Mouse (Mus musculus): Measurements from ENCODE around the gene Mum1. TPM values are rescaled to one million over a fixed set of nuclear protein-coding genes. Genes with fewer than 3 reads are reported as not detected.
A peak's percentile ranks its signal among the peaks of the same experiment; 100 is the strongest.

Mum1 gene
- polyA plus RNA-seq, 2 experiments: 50.1 to 91.5 TPM

DNA sequence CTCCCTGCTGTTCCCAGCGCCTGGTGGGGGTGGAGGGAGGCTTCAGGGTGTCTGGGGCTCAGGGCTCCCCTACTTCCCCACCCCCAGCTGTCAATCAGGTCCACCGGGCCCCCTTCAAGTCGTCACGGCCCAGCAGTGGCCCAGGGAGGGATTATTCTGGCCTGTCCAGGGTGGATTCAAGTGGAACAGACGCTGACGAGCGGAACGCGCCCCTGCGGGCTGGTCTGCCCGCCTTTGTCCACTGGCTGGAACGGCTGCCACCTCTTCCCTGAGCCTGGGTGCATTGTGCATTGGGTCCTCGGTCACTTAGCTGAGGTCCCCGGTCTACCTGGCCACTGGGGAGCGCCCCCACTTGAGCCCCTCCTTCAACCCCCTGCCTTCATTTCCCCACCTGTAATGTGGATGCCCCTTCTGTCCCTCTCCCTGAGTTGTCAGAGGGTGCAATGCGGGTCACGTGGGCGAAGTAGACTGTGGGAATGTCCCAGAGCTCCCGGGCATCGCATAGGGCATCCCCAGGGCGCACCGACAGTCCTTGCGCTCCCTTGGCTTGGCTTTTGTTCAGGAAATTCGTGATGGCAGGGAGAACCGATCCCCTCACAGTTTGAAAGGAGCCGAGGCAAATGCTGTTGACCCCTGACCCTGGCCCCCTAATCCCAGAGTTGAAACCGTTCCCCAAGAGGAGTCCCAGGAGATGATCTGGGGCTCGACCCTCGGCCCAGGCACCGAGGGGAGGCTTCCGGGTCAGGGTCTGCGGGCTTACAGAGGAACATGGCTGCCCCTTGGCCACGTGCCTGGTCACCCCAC, 29.3 kb upstream of the Mum1 start:
- Histone ChIP-seq H3K27ac (replicated peaks; ENCODE audit: low read depth, low read length) (no peak overlapping the region), H3K9me3 (ENCODE audit: control insufficient read depth, low read length) (no peaks in the 10 kb centered on the region), H3K9ac (ENCODE audit: low read depth, low read length, severe bottlenecking) (no peak overlapping the region), H3K4me2 (replicated peaks; ENCODE audit: low read depth, low read length, severe bottlenecking) (no peak overlapping the region), H3K4me1 (ENCODE audit: control insufficient read depth, insufficient read depth, low read length) (no peaks in the 10 kb centered on the region), H3K27me3 (ENCODE audit: control insufficient read depth, insufficient read depth, low read length) (no peaks in the 10 kb centered on the region; the same call in 1 of the 2 replicates), H3K4me3 (replicated peaks; ENCODE audit: low read length) (no peak overlapping the region), H3K36me3 (ENCODE audit: control insufficient read depth, insufficient read depth, low read length) (no peaks in the 10 kb centered on the region)
- ATAC-seq (ENCODE audit: low FRiP score, low read depth): no peak
- WGBS: 74% methylated on average over 28 of the region's 33 CpGs
- no peak for DNase-seq (ENCODE audit: low spot score)
- TF ChIP-seq POLR2A (IDR thresholded peaks at IDR 0.05; ENCODE audit: borderline replicate concordance, extremely low read depth, insufficient read depth, insufficient read length): no peak

DNA sequence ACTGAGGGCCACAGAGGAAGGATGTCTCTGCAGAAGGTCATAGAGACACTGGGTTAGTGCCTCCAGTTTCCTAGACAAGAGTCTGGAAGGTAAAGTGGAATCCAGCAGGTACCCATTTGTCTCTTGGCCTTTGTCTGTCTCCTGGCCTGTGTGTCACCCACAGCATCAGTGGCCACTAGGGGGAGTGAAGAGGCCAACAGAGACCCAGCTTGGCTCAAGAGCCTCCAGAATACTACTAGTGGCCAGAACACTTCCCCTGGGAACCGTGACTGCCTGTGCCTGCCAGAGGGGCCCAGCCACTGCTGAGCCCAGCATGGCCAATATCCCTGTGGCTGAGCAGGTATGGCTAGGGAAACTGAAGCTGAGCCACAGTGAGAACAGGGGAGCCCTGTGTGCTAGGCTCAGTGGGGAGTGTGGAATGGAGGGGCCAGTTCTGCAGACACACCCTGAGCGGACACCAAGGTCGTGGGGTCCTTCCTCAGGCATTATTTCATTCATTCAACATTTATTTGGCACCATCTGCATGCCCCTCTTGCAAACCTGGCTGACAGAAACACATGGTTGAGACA, 26.7 kb upstream of the Mum1 start:
- H3K27ac ChIP-seq (replicated peaks; ENCODE audit: low read depth, low read length): no peak overlapping the region
- H3K9me3 ChIP-seq (ENCODE audit: control insufficient read depth, low read length): no peaks in the 10 kb centered on the region
- no peaks in the 10 kb centered on the region for H3K27me3 ChIP-seq (ENCODE audit: control insufficient read depth, insufficient read depth, low read length)
- no peak overlapping the region for H3K4me2 ChIP-seq (replicated peaks; ENCODE audit: low read depth, low read length, severe bottlenecking)
- peak; percentile 86 for DNase-seq (ENCODE audit: low spot score)
- TF ChIP-seq POLR2A (IDR thresholded peaks at IDR 0.05; ENCODE audit: borderline replicate concordance, extremely low read depth, insufficient read depth, insufficient read length): no peak
- H3K4me1 ChIP-seq (ENCODE audit: control insufficient read depth, insufficient read depth, low read length): no peaks in the 10 kb centered on the region
- peak; percentile 71 for ATAC-seq (ENCODE audit: low FRiP score, low read depth)
- H3K9ac ChIP-seq (ENCODE audit: low read depth, low read length, severe bottlenecking): no peak overlapping the region
- H3K4me3 ChIP-seq (replicated peaks; ENCODE audit: low read length): no peak overlapping the region
- WGBS: 54% methylated on average over 3 of the region's 3 CpGs
- no peaks in the 10 kb centered on the region for H3K36me3 ChIP-seq (ENCODE audit: control insufficient read depth, insufficient read depth, low read length)

DNA sequence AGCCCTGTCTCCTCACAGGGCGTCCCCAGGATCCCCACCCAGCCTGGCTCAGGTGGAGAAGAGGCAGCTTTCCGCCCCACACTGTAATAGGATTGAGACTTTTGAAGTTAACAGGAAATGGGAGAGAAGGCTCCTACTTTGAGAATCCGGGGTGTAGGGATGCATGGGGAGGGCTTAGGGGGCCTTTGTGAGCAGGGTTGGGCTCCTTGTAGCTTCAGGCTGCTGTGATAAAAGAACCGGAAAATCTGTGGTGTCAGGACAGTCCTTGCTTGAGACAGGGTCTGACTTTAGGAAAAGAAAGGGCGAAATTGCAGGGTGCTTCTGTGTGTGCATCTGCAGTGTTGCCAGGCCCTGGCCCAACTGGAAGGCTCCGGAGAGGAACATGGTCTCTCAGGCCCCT, 25.7 kb upstream of the Mum1 start:
- ATAC-seq (ENCODE audit: low FRiP score, low read depth): no peak

DNA sequence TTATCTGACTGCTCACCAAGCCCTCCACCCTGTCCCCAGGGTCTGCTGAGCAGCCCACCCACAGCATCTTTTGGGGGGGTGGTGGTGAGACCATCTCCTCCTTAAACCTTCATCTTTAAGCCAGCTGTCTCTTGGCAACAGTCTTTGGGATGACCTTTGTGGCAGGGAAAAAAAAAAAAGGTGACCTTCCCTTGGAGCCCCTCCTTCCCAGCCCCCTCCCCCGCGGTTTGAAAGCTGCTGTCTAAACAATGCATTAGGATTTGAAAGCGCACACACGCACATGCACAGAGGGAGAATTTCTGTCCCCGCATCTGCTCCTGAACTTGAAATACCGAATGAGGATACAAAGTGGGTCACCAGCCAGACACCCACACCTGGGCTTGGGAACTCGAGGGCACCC, 22.2 kb upstream of the Mum1 start:
- H3K27ac ChIP-seq (replicated peaks; ENCODE audit: low read depth, low read length): no peak overlapping the region
- H3K4me2 ChIP-seq (replicated peaks; ENCODE audit: low read depth, low read length, severe bottlenecking): no peak overlapping the region
- no peak for TF ChIP-seq POLR2A (IDR thresholded peaks at IDR 0.05; ENCODE audit: borderline replicate concordance, extremely low read depth, insufficient read depth, insufficient read length)
- WGBS: 48% methylated on average over 7 of the region's 7 CpGs
- DNase-seq (ENCODE audit: low spot score) (no peak), ATAC-seq (ENCODE audit: low FRiP score, low read depth) (no peak)
- no peaks in the 10 kb centered on the region for H3K9me3 ChIP-seq (ENCODE audit: control insufficient read depth, low read length)
- no peaks in the 10 kb centered on the region for H3K27me3 ChIP-seq (ENCODE audit: control insufficient read depth, insufficient read depth, low read length)
- H3K4me1 ChIP-seq (ENCODE audit: control insufficient read depth, insufficient read depth, low read length): no peaks in the 10 kb centered on the region
- no peak overlapping the region for H3K9ac ChIP-seq (ENCODE audit: low read depth, low read length, severe bottlenecking)
- no peak overlapping the region for H3K4me3 ChIP-seq (replicated peaks; ENCODE audit: low read length)
- no peaks in the 10 kb centered on the region for H3K36me3 ChIP-seq (ENCODE audit: control insufficient read depth, insufficient read depth, low read length)

More for the DNA sequence above, 25.7 kb upstream of the Mum1 start:
- Histone ChIP-seq H3K9me3 (ENCODE audit: control insufficient read depth, low read length) (no peaks in the 10 kb centered on the region), H3K36me3 (ENCODE audit: control insufficient read depth, insufficient read depth, low read length) (no peaks in the 10 kb centered on the region), H3K9ac (ENCODE audit: low read depth, low read length, severe bottlenecking) (no peak overlapping the region), H3K27me3 (ENCODE audit: control insufficient read depth, insufficient read depth, low read length) (no peaks in the 10 kb centered on the region), H3K4me2 (replicated peaks; ENCODE audit: low read depth, low read length, severe bottlenecking) (no peak overlapping the region), H3K4me3 (replicated peaks; ENCODE audit: low read length) (no peak overlapping the region), H3K27ac (replicated peaks; ENCODE audit: low read depth, low read length) (no peak overlapping the region), H3K4me1 (ENCODE audit: control insufficient read depth, insufficient read depth, low read length) (no peaks in the 10 kb centered on the region)
- no peak for DNase-seq (ENCODE audit: low spot score)
- no peak for TF ChIP-seq POLR2A (IDR thresholded peaks at IDR 0.05; ENCODE audit: borderline replicate concordance, extremely low read depth, insufficient read depth, insufficient read length)
- WGBS: 74% methylated on average over 6 of the region's 6 CpGs

DNA sequence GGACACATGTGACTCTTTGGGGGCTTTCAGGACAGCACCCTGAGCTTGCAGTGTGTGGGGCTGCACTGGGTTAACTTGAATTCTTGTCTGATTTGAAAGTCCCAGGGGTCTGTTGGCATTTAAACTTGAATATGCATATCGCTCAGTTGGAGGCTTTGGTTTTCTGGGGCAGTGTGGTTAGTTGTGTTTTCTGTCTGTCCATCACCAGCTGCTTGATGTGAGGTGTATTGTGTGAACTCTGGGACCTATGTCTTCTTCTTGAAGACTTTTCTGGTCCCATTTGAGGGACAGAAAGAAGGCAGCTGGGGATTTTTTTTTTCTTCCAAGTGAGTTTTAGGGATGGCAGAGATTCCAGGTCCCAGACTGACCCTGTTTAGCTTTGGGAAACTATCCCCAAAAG, 19.0 kb upstream of the Mum1 start:
- 55% methylated on average over 1 of the region's 1 CpGs for WGBS
- H3K36me3 ChIP-seq (ENCODE audit: control insufficient read depth, insufficient read depth, low read length): no peaks in the 10 kb centered on the region
- no peak overlapping the region for H3K9ac ChIP-seq (ENCODE audit: low read depth, low read length, severe bottlenecking)
- ATAC-seq (ENCODE audit: low FRiP score, low read depth) (no peak), DNase-seq (ENCODE audit: low spot score) (no peak)
- no peaks in the 10 kb centered on the region for H3K4me1 ChIP-seq (ENCODE audit: control insufficient read depth, insufficient read depth, low read length)
- no peak for TF ChIP-seq POLR2A (IDR thresholded peaks at IDR 0.05; ENCODE audit: borderline replicate concordance, extremely low read depth, insufficient read depth, insufficient read length)
- no peaks in the 10 kb centered on the region for H3K27me3 ChIP-seq (ENCODE audit: control insufficient read depth, insufficient read depth, low read length)
- no peak overlapping the region for H3K4me2 ChIP-seq (replicated peaks; ENCODE audit: low read depth, low read length, severe bottlenecking)
- H3K27ac ChIP-seq (replicated peaks; ENCODE audit: low read depth, low read length): no peak overlapping the region
- H3K9me3 ChIP-seq (ENCODE audit: control insufficient read depth, low read length): no peaks in the 10 kb centered on the region
- H3K4me3 ChIP-seq (replicated peaks; ENCODE audit: low read length): no peak overlapping the region

All from limb, embryonic 14.5 days (tissue).